Mouse (Mus musculus) heart, embryonic 12.5 days (tissue): Measurements from ENCODE around the gene Il3. TPM values are rescaled to one million over a fixed set of nuclear protein-coding genes. Genes with fewer than 3 reads are reported as not detected.

Experiments
- ATAC-seq: fragments of 200-750 bp; cut with Nextera tagmentation; 2 replicates; pipeline ENCODE4 v1.8.0; 2017; ENCODE audit warnings: moderate TSS enrichment, moderate library complexity; ENCODE audit not compliant: insufficient number of reproducible peaks, low FRiP score
- H3K27ac ChIP-seq: fragments of 300-500 bp; sonication (generic); 2 replicates; pipeline ENCODE4 v1.5.1; 2016; ENCODE audit warnings: mild to moderate bottlenecking, moderate library complexity; ENCODE audit not compliant: poor library complexity, severe bottlenecking
- H3K27me3 ChIP-seq: fragments of 300-500 bp; sonication (generic); replicated peaks from 2 replicates; pipeline ENCODE4 v1.6.1; 2016; ENCODE audit warnings: mild to moderate bottlenecking, moderate library complexity
- H3K36me3 ChIP-seq: fragments of 300-500 bp; sonication (generic); 2 replicates; pipeline ENCODE4 v1.6.1; 2016; ENCODE audit warnings: mild to moderate bottlenecking, moderate library complexity
- H3K4me1 ChIP-seq: fragments of 300-500 bp; sonication (generic); replicated peaks from 2 replicates; pipeline ENCODE4 v1.6.1; 2016; ENCODE audit warnings: mild to moderate bottlenecking
- H3K4me2 ChIP-seq: fragments of 300-500 bp; sonication (generic); 2 replicates; pipeline ENCODE4 v1.6.1; 2016; ENCODE audit warnings: mild to moderate bottlenecking, moderate library complexity
- H3K4me3 ChIP-seq: fragments of 300-500 bp; sonication (generic); 2 replicates; pipeline ENCODE4 v1.5.1; 2016; ENCODE audit warnings: mild to moderate bottlenecking
- H3K9ac ChIP-seq: fragments of 300-500 bp; sonication (generic); 2 replicates; pipeline ENCODE4 v1.6.1; 2016; ENCODE audit warnings: mild to moderate bottlenecking, moderate library complexity
- H3K9me3 ChIP-seq: fragments of 300-500 bp; sonication (generic); replicated peaks from 2 replicates; pipeline ENCODE4 v1.6.1; 2016; ENCODE audit warnings: mild to moderate bottlenecking, moderate library complexity
- WGBS: fragments of 180-500 bp; shearing (Covaris S2); methylation state at CpG from one replicate; pipeline ENCODE4 v1.1.7; 2016; 5-methylcytosine and 5-hydroxymethylcytosine counted together
- polyA plus RNA-seq: library from polyadenylated mRNA; unstranded; fragments of >200 nt; fragmentation: Nextera tagmentation; extraction: Ambion mirVana; gene quantifications from 2 replicates; pipeline ENCODE4 v1.2.1, GENCODE M21; 2016

The Il3 gene
- polyA plus RNA-seq, result not detected in 2 replicates

DNA sequence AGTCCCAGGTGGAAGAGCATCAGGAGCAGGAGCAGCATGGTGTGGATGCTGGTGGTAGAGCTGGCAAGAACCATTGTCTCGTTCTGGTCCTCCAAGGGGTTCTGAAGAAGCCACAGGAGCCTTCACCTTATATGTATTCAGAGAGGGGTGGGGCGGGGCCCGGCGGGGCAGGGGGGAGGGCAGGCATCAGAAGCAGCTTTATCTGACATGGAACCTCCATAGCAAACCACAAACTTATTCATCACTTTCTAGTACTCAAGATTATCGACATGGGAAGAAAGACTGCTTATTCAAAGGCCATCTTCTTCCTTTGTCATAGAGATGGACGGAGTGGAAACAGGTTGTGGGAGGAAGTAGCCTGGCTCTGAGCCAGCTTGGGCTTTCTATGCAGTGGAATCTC lies at the start of gene Il3:
TSS of gene Il3 (minus strand) at position 101 of the 400 bp plus-strand sequence.
- Histone ChIP-seq H3K36me3 (no peaks in the 10 kb centered on the region), H3K4me2 (no peak within 1 kb of the TSS), H3K4me3 (no peak within 1 kb of the TSS), H3K27me3 (no peaks in the 10 kb centered on the region), H3K9ac (no peak within 1 kb of the TSS), H3K9me3 (no peaks in the 10 kb centered on the region), H3K4me1 (no peaks in the 10 kb centered on the region), H3K27ac (no peak within 1 kb of the TSS)
- no peak for ATAC-seq
- 72% methylated on average over 6 of the region's 6 CpGs for WGBS

- Histone ChIP-seq H3K4me1 (peaks cover 37% of the 10 kb centered on the region), H3K4me3 (no peak overlapping the region), H3K9ac (no peak overlapping the region), H3K27ac (no peak overlapping the region), H3K27me3 (no peaks in the 10 kb centered on the region; the same call in 1 of the 2 replicates), H3K4me2 (no peak overlapping the region), H3K36me3 (no peaks in the 10 kb centered on the region), H3K9me3 (no peaks in the 10 kb centered on the region)
- no peak for ATAC-seq
- 83% methylated on average over 5 of the region's 5 CpGs for WGBS
Observed at GRCm38 (mm10) chr11:54315336-54315735, 48.3 kb upstream of the Il3 start.

DNA sequence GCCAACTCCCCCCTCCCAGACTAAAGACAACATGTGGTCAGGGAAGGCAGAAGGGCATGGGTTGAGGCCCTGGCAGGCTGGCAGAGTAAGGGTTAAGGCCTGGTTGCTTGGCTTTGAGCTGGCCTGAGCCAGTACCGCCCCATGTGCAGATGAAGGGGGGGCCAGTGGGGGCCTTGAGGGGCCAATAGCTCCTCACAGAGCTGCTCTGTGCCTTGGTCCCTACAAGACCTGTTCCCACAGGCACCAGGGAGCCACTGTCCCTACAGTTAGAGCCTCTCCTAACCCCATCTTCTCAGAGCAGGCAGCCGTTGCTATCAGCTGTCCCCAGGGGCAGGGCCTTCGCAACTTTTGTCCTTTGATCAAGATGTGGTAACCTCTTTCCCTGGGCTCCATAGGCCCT lies 47.7 kb upstream of the Il3 start:
- H3K27me3 ChIP-seq, result no peaks in the 10 kb centered on the region; the same call in 1 of the 2 replicates
- H3K4me2 ChIP-seq, result no peak overlapping the region
- H3K4me1 ChIP-seq, result peaks cover 37% of the 10 kb centered on the region
- ATAC-seq, result no peak
- H3K27ac ChIP-seq, result no peak overlapping the region
- no peaks in the 10 kb centered on the region for H3K36me3 ChIP-seq
- no peak overlapping the region for H3K9ac ChIP-seq
- H3K9me3 ChIP-seq, result no peaks in the 10 kb centered on the region
- 17% methylated on average over 3 of the region's 3 CpGs for WGBS
- no peak overlapping the region for H3K4me3 ChIP-seq

- no peak overlapping the region for H3K9ac ChIP-seq
- no peak overlapping the region; the same call in 1 of the 2 replicates for H3K27ac ChIP-seq
- H3K4me3 ChIP-seq, result no peak overlapping the region
- H3K4me2 ChIP-seq, result no peak overlapping the region
- H3K4me1 ChIP-seq, result peaks cover 37% of the 10 kb centered on the region
- no peaks in the 10 kb centered on the region for H3K36me3 ChIP-seq
- no peaks in the 10 kb centered on the region; the same call in 1 of the 2 replicates for H3K27me3 ChIP-seq
- no peak for ATAC-seq
- H3K9me3 ChIP-seq, result no peaks in the 10 kb centered on the region
- WGBS, result 44% methylated on average over 7 of the region's 7 CpGs
Observed at GRCm38 (mm10) chr11:54313391-54314360, 46.6 kb upstream of the Il3 start.

GRCm38 (mm10) chr11:54312603-54313002 lies 45.5 kb upstream of the Il3 start:
- H3K4me3 ChIP-seq, result no peak overlapping the region
- H3K36me3 ChIP-seq, result no peaks in the 10 kb centered on the region
- peaks cover 37% of the 10 kb centered on the region for H3K4me1 ChIP-seq
- WGBS, result 50% methylated on average over 1 of the region's 1 CpGs
- H3K9me3 ChIP-seq, result no peaks in the 10 kb centered on the region
- no peak for ATAC-seq
- no peaks in the 10 kb centered on the region; the same call in 1 of the 2 replicates for H3K27me3 ChIP-seq
- no peak overlapping the region for H3K27ac ChIP-seq
- H3K4me2 ChIP-seq, result no peak overlapping the region
- H3K9ac ChIP-seq, result no peak overlapping the region

- Histone ChIP-seq H3K36me3 (no peaks in the 10 kb centered on the region), H3K4me3 (no peak overlapping the region), H3K9me3 (no peaks in the 10 kb centered on the region), H3K27me3 (no peaks in the 10 kb centered on the region; the same call in 1 of the 2 replicates), H3K4me2 (no peak overlapping the region), H3K27ac (no peak overlapping the region), H3K4me1 (peaks cover 37% of the 10 kb centered on the region), H3K9ac (no peak overlapping the region)
- no peak for ATAC-seq
- WGBS, result 20% methylated on average over 5 of the region's 5 CpGs
Observed at GRCm38 (mm10) chr11:54312021-54312420, 44.9 kb upstream of the Il3 start.

- Histone ChIP-seq H3K9me3 (no peaks in the 10 kb centered on the region), H3K4me2 (no peak overlapping the region), H3K36me3 (no peaks in the 10 kb centered on the region), H3K4me1 (peaks cover 37% of the 10 kb centered on the region), H3K9ac (no peak overlapping the region), H3K27ac (no peak overlapping the region), H3K27me3 (peaks cover 9% of the 10 kb centered on the region), H3K4me3 (no peak overlapping the region)
- ATAC-seq, result no peak
- 87% methylated on average over 2 of the region's 2 CpGs for WGBS
Observed at GRCm38 (mm10) chr11:54310588-54310987, 43.5 kb upstream of the Il3 start.

GRCm38 (mm10) chr11:54307139-54307816 lies 40.2 kb upstream of the Il3 start:
- H3K4me1 ChIP-seq, result peaks cover 20% of the 10 kb centered on the region
- 62% methylated on average over 7 of the region's 7 CpGs for WGBS
- no peak overlapping the region for H3K27ac ChIP-seq
- no peaks in the 10 kb centered on the region for H3K9me3 ChIP-seq
- ATAC-seq, result no peak
- peaks cover 33% of the 10 kb centered on the region for H3K27me3 ChIP-seq
- no peaks in the 10 kb centered on the region for H3K36me3 ChIP-seq
- H3K4me2 ChIP-seq, result no peak overlapping the region
- H3K4me3 ChIP-seq, result no peak overlapping the region
- no peak overlapping the region for H3K9ac ChIP-seq

- no peaks in the 10 kb centered on the region for H3K36me3 ChIP-seq
- no peaks in the 10 kb centered on the region for H3K9me3 ChIP-seq
- no peak overlapping the region for H3K27ac ChIP-seq
- H3K4me2 ChIP-seq, result no peak overlapping the region
- H3K4me3 ChIP-seq, result no peak overlapping the region
- H3K9ac ChIP-seq, result no peak overlapping the region
- 61% methylated on average over 3 of the region's 3 CpGs for WGBS
- ATAC-seq, result no peak
- peaks cover 11% of the 10 kb centered on the region for H3K4me1 ChIP-seq
- H3K27me3 ChIP-seq, result peaks cover 40% of the 10 kb centered on the region
Observed at GRCm38 (mm10) chr11:54305331-54305730, 38.3 kb upstream of the Il3 start.

GRCm38 (mm10) chr11:54304471-54304873 lies 37.4 kb upstream of the Il3 start:
- Histone ChIP-seq H3K9ac (peak overlapping the region; percentile 38), H3K27me3 (peaks cover 40% of the 10 kb centered on the region), H3K4me2 (peak overlapping the region; percentile 88), H3K36me3 (no peaks in the 10 kb centered on the region), H3K4me3 (peak overlapping the region; percentile 51), H3K9me3 (no peaks in the 10 kb centered on the region), H3K4me1 (peaks cover 11% of the 10 kb centered on the region), H3K27ac (no peak overlapping the region)
- ATAC-seq, result no peak
- whole genome bisulfite sequencing, result 4% methylated on average over 7 of the region's 7 CpGs
